15 mouse cellular contexts compared by ENCODE assay signal in genomic region chr1:22650588-22650987, GRCm38 (mm10).
"Had no signal": no experiment of that assay in that cellular context is flagged by ENCODE, and none has a peak within 500 bp of the region (broad histone marks: within the 10 kb centered on the region; RNA-seq: fewer than 3 reads in every experiment).

No protein-coding gene starts in this region.

- H3K36me3 ChIP-seq: limb, embryonic 12.5 days; liver, embryonic 13.5 days; lung, embryonic 15.5 days; neural tube, embryonic 13.5 days had no signal

- DNase-seq: kidney, postnatal 36 days; layer of hippocampus, adult 9-11 months; liver; liver, embryonic 13.5 days; liver, postnatal 0 days; lung, postnatal 4 days; retina, postnatal 1 day; right cerebral cortex, postnatal 4 days; spleen, adult 18-20 months; thymus, adult 18-20 months; thymus, postnatal 25 days had no signal

- H3K9me3 ChIP-seq: limb, embryonic 12.5 days; liver, embryonic 13.5 days; lung, embryonic 15.5 days; neural tube, embryonic 13.5 days had no signal

- H3K27me3 ChIP-seq: limb, embryonic 12.5 days; liver, embryonic 13.5 days; lung, embryonic 15.5 days; neural tube, embryonic 13.5 days had no signal

- H3K27ac ChIP-seq: kidney, postnatal 0 days; limb, embryonic 12.5 days; liver, embryonic 13.5 days; lung, embryonic 15.5 days; neural tube, embryonic 13.5 days had no signal

- H3K4me3 ChIP-seq: limb, embryonic 12.5 days; liver, embryonic 13.5 days; lung, embryonic 15.5 days; neural tube, embryonic 13.5 days had no signal

- H3K4me1 ChIP-seq: limb, embryonic 12.5 days; liver, embryonic 13.5 days; lung, embryonic 15.5 days; neural tube, embryonic 13.5 days had no signal
